Mouse (Mus musculus) bone marrow macrophage, adult 2 months (primary cell): ENCODE data around the gene Ptma. TPM values are rescaled to one million over a fixed set of nuclear protein-coding genes. Genes with fewer than 3 reads are reported as not detected.
"Not testable (repeated sequence)": the region's sequence is repeated elsewhere in the genome, so short reads cannot be mapped to it uniquely, and the experiment has no call there.

ENCODE experiments used
- H3K27ac ChIP-seq: 2 replicates; pipeline ENCODE4 v1.5.1; 2012; ENCODE audit warnings: low read depth, low read length; ENCODE audit not compliant: insufficient read depth
- H3K4me1 ChIP-seq: 2 replicates; pipeline ENCODE4 v1.6.1; 2012; ENCODE audit warnings: low read length; ENCODE audit not compliant: control insufficient read depth, insufficient read depth
- H3K4me3 ChIP-seq: 2 replicates; pipeline ENCODE4 v1.5.1; 2012; ENCODE audit warnings: mild to moderate bottlenecking, low read length, moderate library complexity; ENCODE audit not compliant: insufficient read depth
- CTCF ChIP-seq: IDR thresholded peaks from 2 replicates; pipeline ENCODE4 v1.5.1; 2012; ENCODE audit warnings: low read depth, mild to moderate bottlenecking, low read length, moderate library complexity
- POLR2A ChIP-seq: IDR thresholded peaks from 2 replicates; pipeline ENCODE4 v1.6.1; 2012; ENCODE audit warnings: mild to moderate bottlenecking, low read depth, low read length, borderline replicate concordance
- polyA plus RNA-seq: library from polyadenylated mRNA; stranded (reverse); fragments of >200 nt; gene quantifications from 2 replicates; pipeline ENCODE4 v1.2.4, GENCODE M21; 2012; ENCODE audit not compliant: missing spikeins, insufficient read depth, insufficient read length

Gene Ptma
- polyA plus RNA-seq: 1,364 and 1,417 TPM in 2 replicates

- H3K4me3 ChIP-seq: peak within 1 kb of the TSS; percentile 97
- peak within 1 kb of the TSS; percentile 94 for H3K27ac ChIP-seq
- TF ChIP-seq POLR2A (0 out of 2 replicates have a peak, but pooled peaks have one; percentile 41), CTCF (no peak)
- H3K4me1 ChIP-seq: peaks cover 20% of the 10 kb centered on the region
Measured at GRCm38 (mm10) chr1:86526116-86526788, at the start of gene Ptma. TSS of gene Ptma (plus strand) at chr1:86526726.

GRCm38 (mm10) chr1:86477738-86478285 lies 48.7 kb upstream of the Ptma start:
- Histone ChIP-seq H3K27ac (no peak overlapping the region), H3K4me1 (peaks cover 15% of the 10 kb centered on the region), H3K4me3 (no peak overlapping the region)
- TF ChIP-seq CTCF: no peak
- no peak for TF ChIP-seq POLR2A

- Histone ChIP-seq H3K4me1 (peaks cover 7% of the 10 kb centered on the region), H3K27ac (peak overlapping the region; percentile 6), H3K4me3 (no peak overlapping the region)
- no peak for TF ChIP-seq CTCF
- TF ChIP-seq POLR2A: no peak
Measured at GRCm38 (mm10) chr1:86479099-86479825, 47.3 kb upstream of the Ptma start.

GRCm38 (mm10) chr1:86480288-86480687 lies 46.2 kb upstream of the Ptma start:
- Histone ChIP-seq H3K4me3 (no peak overlapping the region), H3K4me1 (peaks cover 7% of the 10 kb centered on the region), H3K27ac (no peak overlapping the region)
- TF ChIP-seq CTCF (no peak), POLR2A (no peak)

- H3K27ac ChIP-seq: no peak overlapping the region
- H3K4me1 ChIP-seq: peaks cover 7% of the 10 kb centered on the region
- TF ChIP-seq CTCF (no peak), POLR2A (no peak)
- no peak overlapping the region for H3K4me3 ChIP-seq
Measured at GRCm38 (mm10) chr1:86480735-86481447, 45.6 kb upstream of the Ptma start.

DNA sequence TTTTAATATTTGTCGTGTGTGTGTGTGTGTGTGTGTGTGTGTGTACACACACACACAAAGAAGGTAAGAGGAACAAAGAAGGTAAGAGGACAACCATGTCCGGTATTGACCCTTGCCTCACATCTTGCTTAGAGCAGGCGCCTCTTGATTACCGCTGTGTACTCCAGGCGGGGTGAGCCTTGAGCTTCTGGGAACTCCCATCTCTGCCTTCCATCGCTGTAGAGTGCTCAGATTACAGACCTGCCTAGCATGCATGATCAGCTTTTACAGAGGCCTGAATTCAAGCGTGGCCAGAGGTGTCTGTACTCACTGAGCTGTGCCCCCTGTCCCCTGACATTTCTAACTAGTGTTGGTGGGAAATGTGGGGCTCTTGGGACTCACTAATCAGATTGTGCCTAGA lies 45.1 kb upstream of the Ptma start:
- Histone ChIP-seq H3K27ac (no peak overlapping the region), H3K4me3 (no peak overlapping the region), H3K4me1 (peaks cover 7% of the 10 kb centered on the region)
- no peak for TF ChIP-seq POLR2A
- no peak for TF ChIP-seq CTCF

DNA sequence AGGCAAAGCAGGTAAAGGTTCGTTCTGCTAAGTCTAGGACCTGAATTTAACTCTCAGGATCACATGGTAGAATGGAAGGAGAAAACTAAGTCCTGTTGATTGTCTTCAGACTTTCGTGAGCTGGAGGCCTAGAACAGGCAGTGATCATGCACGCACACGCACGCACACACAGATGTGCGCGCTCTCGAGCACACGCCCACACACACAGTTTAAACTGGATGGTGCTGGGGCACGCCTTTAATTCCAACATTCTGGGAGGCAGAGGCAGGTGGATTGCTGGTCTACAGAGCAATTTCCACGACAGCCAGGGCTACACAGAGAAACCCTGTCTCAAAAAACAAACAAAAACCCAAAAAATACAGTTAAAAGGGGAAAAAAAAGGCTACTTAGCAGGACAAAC lies 44.2 kb upstream of the Ptma start:
- Histone ChIP-seq H3K27ac (no peak overlapping the region), H3K4me1 (peaks cover 7% of the 10 kb centered on the region), H3K4me3 (no peak overlapping the region)
- TF ChIP-seq CTCF: no peak
- no peak for TF ChIP-seq POLR2A

DNA sequence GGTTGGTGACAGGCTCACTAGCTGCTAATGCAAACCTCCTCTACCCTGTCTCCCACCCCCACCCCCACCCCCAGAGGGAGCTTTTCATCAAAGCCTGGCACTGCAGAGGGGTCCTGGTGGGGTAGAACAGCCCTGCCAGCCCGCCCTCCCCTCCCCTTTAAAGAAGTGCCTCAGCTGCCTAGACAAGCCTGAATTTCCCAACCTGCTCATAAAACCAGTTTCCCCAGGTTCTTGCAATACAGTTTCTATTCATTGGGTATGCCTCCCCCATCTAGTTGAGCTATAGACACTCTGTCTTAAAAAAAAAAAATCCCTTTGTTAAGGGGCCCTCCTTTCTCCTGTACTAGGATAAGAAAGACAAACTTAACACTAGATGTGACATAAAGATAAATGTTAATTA lies 43.8 kb upstream of the Ptma start:
- Histone ChIP-seq H3K4me1 (peaks cover 5% of the 10 kb centered on the region), H3K27ac (no peak overlapping the region), H3K4me3 (no peak overlapping the region)
- no peak for TF ChIP-seq POLR2A
- TF ChIP-seq CTCF: no peak

DNA sequence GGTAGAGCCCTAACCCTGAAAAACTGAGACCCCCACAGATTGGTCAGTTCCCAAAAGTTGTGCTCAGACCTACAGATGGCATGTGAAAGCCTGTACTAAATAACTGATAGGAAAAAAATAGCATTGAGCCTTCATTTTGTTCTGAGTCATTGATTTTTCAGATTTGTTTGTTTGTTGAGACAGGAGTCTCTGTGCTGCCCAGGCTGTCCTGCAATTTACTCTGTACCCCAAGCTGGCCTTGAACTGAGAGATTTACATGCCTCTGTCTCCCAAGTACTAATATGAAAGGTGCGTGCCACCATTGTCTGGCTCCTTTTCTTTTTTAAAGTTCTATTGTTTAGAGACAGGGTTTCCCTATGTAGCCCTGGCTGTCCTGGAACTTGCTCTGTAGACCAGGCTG lies 41.2 kb upstream of the Ptma start:
- TF ChIP-seq POLR2A (no peak), CTCF (no peak)
- H3K27ac ChIP-seq: no peak overlapping the region
- H3K4me3 ChIP-seq: no peak overlapping the region
- peaks cover 8% of the 10 kb centered on the region for H3K4me1 ChIP-seq

DNA sequence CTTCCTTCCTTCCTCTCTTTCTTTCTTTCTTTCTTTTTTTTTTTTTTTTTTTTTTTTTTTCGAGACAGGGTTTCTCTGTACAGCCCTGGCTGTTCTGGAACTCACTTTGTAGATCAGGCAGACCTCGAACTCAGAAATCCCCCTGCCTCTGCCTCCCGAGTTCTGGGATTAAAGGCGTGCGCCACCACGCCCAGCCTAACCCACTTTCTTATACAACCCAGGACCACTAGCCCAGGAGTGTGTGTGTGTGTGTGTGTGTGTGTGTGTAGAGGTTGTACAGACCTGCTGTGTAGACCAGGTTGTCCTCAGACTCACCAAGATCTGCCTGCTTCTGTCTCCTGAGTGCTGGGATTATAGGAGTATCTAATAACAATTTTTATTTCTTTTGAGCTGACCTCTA lies 40.7 kb upstream of the Ptma start:
- H3K27ac ChIP-seq, H3K4me3 ChIP-seq: not testable (repeated sequence)
- peaks cover 12% of the 10 kb centered on the region for H3K4me1 ChIP-seq
